Mouse (Mus musculus) C2C12 (cell line): ENCODE measurements around the gene Ppp5c. TPM values are rescaled to one million over a fixed set of nuclear protein-coding genes. Genes with fewer than 3 reads are reported as not detected.

ENCODE experiments used
- H3K27me3 ChIP-seq: one replicate; pipeline ENCODE4 v1.6.1; 2011; ENCODE audit not compliant: control insufficient read depth, insufficient read depth, insufficient read length
- H3K36me3 ChIP-seq: one replicate; pipeline ENCODE4 v1.6.1; 2011; ENCODE audit not compliant: control insufficient read depth, insufficient read depth
- H3K4me3 ChIP-seq: one replicate; pipeline ENCODE4 v1.5.1; 2011; ENCODE audit warnings: mild to moderate bottlenecking, control low read depth; ENCODE audit not compliant: poor library complexity, insufficient read depth, severe bottlenecking
- H3K79me2 ChIP-seq: one replicate; pipeline ENCODE4 v1.6.1; 2011; ENCODE audit not compliant: control insufficient read depth, insufficient read depth
- H3K79me3 ChIP-seq: one replicate; pipeline ENCODE4 v1.6.1; 2011; ENCODE audit warnings: low read depth, control low read depth
- H3ac ChIP-seq: one replicate; pipeline ENCODE3; 2011; ENCODE audit warnings: low read depth; ENCODE audit not compliant: control insufficient read depth, insufficient read length
- CEBPB ChIP-seq: IDR thresholded peaks from one replicate; pipeline ENCODE4 v1.6.1; 2011; ENCODE audit warnings: low read depth, mild to moderate bottlenecking, control low read depth, moderate library complexity
- CTCF ChIP-seq: IDR thresholded peaks from one replicate; pipeline ENCODE4 v1.5.1; 2011; ENCODE audit not compliant: control insufficient read depth, insufficient read depth, insufficient read length
- FOSL1 ChIP-seq: IDR thresholded peaks from one replicate; pipeline ENCODE4 v1.8.0; 2011; ENCODE audit warnings: mild to moderate bottlenecking, low read length; ENCODE audit not compliant: poor library complexity, insufficient read depth, severe bottlenecking
- MAX ChIP-seq: IDR thresholded peaks from one replicate; pipeline ENCODE4 v1.6.1; 2011; ENCODE audit warnings: mild to moderate bottlenecking, control low read depth
- MYOD1 ChIP-seq: IDR thresholded peaks from one replicate; pipeline ENCODE4 v1.6.1; 2011; ENCODE audit warnings: low read depth; ENCODE audit not compliant: control insufficient read depth, insufficient read length
- MYOG ChIP-seq: IDR thresholded peaks from one replicate; pipeline ENCODE4 v1.6.1; 2011; ENCODE audit not compliant: control insufficient read depth, insufficient read length; ENCODE audit errors: extremely low read depth
- USF1 ChIP-seq: IDR thresholded peaks from one replicate; pipeline ENCODE4 v1.6.1; 2011; ENCODE audit warnings: low read depth, mild to moderate bottlenecking, control low read depth, moderate library complexity
- polyA plus RNA-seq: library from polyadenylated mRNA; unstranded; fragments of >200 nt; fragmentation: generic; extraction: Trizol; gene quantifications from one replicate; pipeline ENCODE4 v1.2.1, GENCODE M21; 2012; ENCODE audit warnings: missing spikeins

Gene Ppp5c
- polyA plus RNA-seq, 1 experiment = 143 TPM

DNA sequence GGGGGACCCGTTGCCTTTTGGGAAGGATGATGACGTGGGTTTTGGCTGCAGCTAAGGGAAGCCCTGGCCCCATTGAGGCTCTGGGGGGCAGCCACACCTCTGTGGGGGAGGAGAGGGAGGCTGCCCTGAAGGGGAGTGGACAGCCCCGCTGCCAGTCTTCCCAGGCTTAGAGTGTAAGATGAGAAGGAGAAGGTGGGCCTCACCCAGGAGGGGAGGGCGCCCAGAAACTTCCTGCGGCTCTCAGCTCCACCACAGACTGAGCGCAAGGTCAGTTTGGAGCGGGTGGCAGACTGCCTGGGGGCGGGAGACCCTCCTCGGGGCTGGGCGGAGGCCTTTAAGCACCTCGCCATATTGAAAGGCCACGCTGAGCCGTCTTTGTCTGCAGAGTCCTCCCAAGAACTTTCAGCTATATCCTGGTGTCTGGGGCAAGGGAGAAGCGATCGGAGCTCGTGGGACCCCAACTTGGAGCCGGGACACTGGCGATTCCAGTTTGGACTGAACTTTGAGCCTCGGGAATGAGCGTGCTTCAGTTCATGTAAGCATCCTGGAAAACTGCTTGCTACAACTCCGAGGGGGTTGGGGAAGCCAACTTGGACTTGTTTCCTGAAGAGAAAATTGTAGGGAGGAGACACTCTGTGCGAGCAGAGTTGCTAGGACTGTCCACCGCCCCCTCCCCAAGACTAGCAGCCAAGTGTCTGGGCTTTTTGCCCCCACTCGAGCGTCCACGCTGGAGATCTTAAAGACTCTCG is 33.9 kb downstream of the Ppp5c start:
- H3ac ChIP-seq = peak overlapping the region; percentile 68
- no peaks in the 10 kb centered on the region for H3K79me3 ChIP-seq
- H3K36me3 ChIP-seq = no peaks in the 10 kb centered on the region
- no peaks in the 10 kb centered on the region for H3K79me2 ChIP-seq
- H3K27me3 ChIP-seq = no peaks in the 10 kb centered on the region
- peak overlapping the region; percentile 36 for H3K4me3 ChIP-seq
- TF ChIP-seq CTCF = no peak
- TF ChIP-seq FOSL1 = no peak
- no peak for TF ChIP-seq CEBPB
- TF ChIP-seq MYOD1 = no peak
- TF ChIP-seq MYOG = no peak
- TF ChIP-seq MAX = no peak
- no peak for TF ChIP-seq USF1

DNA sequence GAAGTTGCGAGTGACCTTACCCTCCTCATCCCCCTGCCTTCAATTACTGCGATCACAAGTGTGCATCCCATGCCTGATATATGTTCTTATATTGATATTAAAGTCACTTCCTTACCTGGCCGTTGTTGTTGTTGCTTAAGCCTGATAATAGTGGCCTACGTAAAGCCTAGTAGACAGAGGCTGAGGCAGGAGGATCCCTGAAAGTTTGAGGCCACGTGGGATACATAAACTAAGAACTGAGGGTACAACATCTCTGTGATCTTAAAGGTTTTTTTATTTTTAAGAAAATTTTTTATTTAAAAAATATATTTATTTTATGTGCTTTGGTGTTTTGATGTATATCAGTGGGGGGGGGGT is 35.3 kb downstream of the Ppp5c start, which contains the start of gene Ccdc8:
TSS of gene Ccdc8 (plus strand) at position 258 of the 357 bp plus-strand sequence.
- Histone ChIP-seq H3K79me3 (no peaks in the 10 kb centered on the region), H3K36me3 (no peaks in the 10 kb centered on the region), H3ac (no peak within 1 kb of the TSS), H3K4me3 (no peak within 1 kb of the TSS), H3K27me3 (no peaks in the 10 kb centered on the region), H3K79me2 (no peaks in the 10 kb centered on the region)
- TF ChIP-seq CTCF (no peak), MAX (no peak), USF1 (no peak), FOSL1 (no peak), MYOG (no peak), CEBPB (no peak), MYOD1 (no peak)

DNA sequence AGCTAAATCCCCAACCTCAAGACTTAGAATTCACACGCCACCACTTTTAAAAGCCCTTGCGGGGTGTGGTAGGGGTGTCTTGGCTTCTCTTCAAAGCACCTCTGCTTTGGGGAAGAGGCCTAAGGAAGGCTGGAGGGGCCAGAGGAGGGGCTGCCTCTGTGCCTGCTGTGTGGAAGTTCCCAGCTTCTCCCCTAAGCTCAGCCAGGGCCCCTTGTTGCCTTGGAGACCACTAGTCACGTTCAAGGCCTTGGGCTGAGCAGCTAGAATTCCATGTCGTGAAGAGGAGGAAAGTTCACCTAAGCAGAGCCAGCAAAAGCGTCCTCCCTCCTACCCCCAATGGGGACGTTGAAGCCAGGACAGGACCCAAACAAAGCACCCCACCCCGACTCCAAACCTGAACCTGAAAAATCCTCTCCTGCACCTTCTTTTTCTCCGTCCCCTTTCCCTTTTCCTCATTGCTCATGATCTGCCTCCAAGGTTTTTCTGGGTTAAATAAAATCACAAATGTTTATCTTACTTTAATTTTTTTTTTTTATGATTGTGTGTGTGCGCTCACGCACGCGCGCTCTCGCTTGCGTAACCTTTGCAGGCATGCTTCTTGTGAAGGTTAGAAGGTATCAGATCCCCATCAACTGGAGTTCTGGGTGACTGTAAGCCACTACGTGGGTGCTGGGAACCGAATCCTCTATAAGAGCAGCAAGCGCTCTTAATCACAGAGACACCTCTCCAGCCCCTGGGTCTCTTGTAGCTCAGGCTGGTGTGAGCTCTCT is 35.9 kb downstream of the Ppp5c start:
- Histone ChIP-seq H3ac (no peak overlapping the region), H3K27me3 (no peaks in the 10 kb centered on the region), H3K4me3 (no peak overlapping the region), H3K79me2 (no peaks in the 10 kb centered on the region), H3K79me3 (no peaks in the 10 kb centered on the region), H3K36me3 (no peaks in the 10 kb centered on the region)
- TF ChIP-seq USF1 = no peak
- no peak for TF ChIP-seq MAX
- TF ChIP-seq FOSL1 = no peak
- no peak for TF ChIP-seq CEBPB
- TF ChIP-seq MYOG = no peak
- TF ChIP-seq MYOD1 = no peak
- TF ChIP-seq CTCF = no peak

DNA sequence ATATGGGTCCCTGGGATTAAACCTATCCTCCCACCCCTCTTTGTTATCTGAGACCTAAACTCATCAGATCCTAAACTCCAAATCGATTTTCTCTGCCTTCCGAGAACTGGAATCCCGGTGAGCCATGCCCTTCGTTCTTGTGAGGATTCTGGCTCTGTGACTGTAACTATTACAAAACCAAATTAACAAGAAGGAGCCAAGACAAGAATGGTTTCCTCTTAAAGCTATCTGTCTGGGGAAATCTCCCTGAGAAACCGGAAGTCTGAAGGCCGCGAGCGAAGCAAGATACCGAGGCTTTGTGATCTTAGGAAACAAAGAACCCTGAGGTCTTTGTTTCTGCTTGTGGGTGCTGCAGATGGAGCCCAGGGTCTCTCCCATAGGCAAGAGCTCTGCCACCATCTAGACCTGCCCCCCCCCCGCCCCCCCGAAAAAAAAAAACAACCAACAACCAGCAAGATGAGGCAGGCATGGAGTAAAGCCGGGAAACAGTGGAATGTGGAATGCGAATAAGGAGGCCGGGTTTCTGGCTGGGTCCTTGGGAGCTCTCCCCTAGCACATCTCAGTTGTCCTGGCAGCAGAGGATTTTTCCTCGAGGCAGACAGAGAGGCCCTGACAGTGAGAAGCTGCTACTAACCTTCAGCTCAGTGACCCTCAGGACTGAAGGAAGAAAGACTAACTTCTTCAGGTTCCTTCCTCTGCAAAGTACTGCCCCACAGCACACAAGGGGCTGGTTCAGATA is 37.5 kb downstream of the Ppp5c start:
- no peak for TF ChIP-seq MYOG
- no peak for TF ChIP-seq CEBPB
- TF ChIP-seq MYOD1 = no peak
- no peak for TF ChIP-seq USF1
- H3K79me2 ChIP-seq = no peaks in the 10 kb centered on the region
- no peaks in the 10 kb centered on the region for H3K79me3 ChIP-seq
- no peak overlapping the region for H3ac ChIP-seq
- no peaks in the 10 kb centered on the region for H3K27me3 ChIP-seq
- no peaks in the 10 kb centered on the region for H3K36me3 ChIP-seq
- H3K4me3 ChIP-seq = no peak overlapping the region

DNA sequence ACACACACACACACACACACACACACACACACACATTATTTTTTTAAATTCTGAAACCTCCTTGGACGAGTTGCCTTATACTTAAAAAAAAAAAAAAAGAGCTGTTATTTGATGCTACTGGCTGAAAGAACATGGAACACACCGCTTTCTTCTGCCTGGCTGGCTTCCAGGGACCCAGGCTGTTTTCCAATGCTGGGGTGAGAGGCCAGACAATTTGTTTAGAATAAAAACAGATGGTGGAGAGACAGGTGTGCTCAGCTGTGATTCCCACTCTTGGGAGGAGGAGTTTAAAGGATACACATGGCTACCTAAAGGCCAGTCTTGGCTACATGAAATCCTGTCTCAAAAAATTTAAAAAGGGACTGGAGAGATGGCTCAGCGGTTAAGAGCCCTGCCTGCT is 39.3 kb downstream of the Ppp5c start:
- Histone ChIP-seq H3ac (no peak overlapping the region), H3K4me3 (no peak overlapping the region), H3K27me3 (no peaks in the 10 kb centered on the region), H3K36me3 (no peaks in the 10 kb centered on the region), H3K79me3 (no peaks in the 10 kb centered on the region), H3K79me2 (no peaks in the 10 kb centered on the region)
- TF ChIP-seq FOSL1 = no peak
- no peak for TF ChIP-seq MYOG
- no peak for TF ChIP-seq USF1
- TF ChIP-seq CEBPB = no peak
- no peak for TF ChIP-seq CTCF
- no peak for TF ChIP-seq MAX
